Mouse (Mus musculus) stomach, embryonic 16.5 days (tissue): ENCODE measurements at regions not wholly inside any gene's neighbourhood (a gene's known extent, or its start where the extent isn't known, plus 50 kb on each side); places are given as distances from the start of the nearest gene placed in this dataset.
A peak's percentile ranks its signal among the peaks of the same experiment; 100 is the strongest.

ENCODE experiments used
- ATAC-seq: fragments of 200-750 bp; cut with Nextera tagmentation; 2 replicates; pipeline ENCODE4 v1.8.0; 2017; ENCODE audit warnings: moderate number of reproducible peaks, moderate TSS enrichment; ENCODE audit not compliant: insufficient read depth, low FRiP score
- H3K27ac ChIP-seq: fragments of 300-500 bp; sonication (generic); 2 replicates; pipeline ENCODE4 v1.5.1; 2014; ENCODE audit warnings: low read length
- H3K27me3 ChIP-seq: fragments of 300-500 bp; sonication (generic); 2 replicates; pipeline ENCODE4 v1.6.1; 2014; ENCODE audit warnings: low read length, control low read depth, mixed read lengths; ENCODE audit not compliant: control insufficient read depth, insufficient read depth
- H3K36me3 ChIP-seq: fragments of 300-500 bp; sonication (generic); 2 replicates; pipeline ENCODE4 v1.6.1; 2014; ENCODE audit warnings: low read length; ENCODE audit not compliant: control insufficient read depth, insufficient read depth
- H3K4me1 ChIP-seq: fragments of 300-500 bp; sonication (generic); 2 replicates; pipeline ENCODE4 v1.6.1; 2014; ENCODE audit warnings: low read length, control low read depth, mixed read lengths; ENCODE audit not compliant: control insufficient read depth, insufficient read depth
- H3K4me2 ChIP-seq: fragments of 300-500 bp; sonication (generic); 2 replicates; pipeline ENCODE4 v1.6.1; 2014; ENCODE audit warnings: low read depth, low read length, mixed read lengths
- H3K4me3 ChIP-seq: fragments of 300-500 bp; sonication (generic); replicated peaks from 2 replicates; pipeline ENCODE4 v1.5.1; 2014; ENCODE audit warnings: mild to moderate bottlenecking, low read length
- H3K9ac ChIP-seq: fragments of 300-500 bp; sonication (generic); 2 replicates; pipeline ENCODE4 v1.6.1; 2014; ENCODE audit warnings: low read length
- H3K9me3 ChIP-seq: fragments of 300-500 bp; sonication (generic); replicated peaks from 2 replicates; pipeline ENCODE4 v1.6.1; 2016; ENCODE audit warnings: low read length, control low read depth; ENCODE audit not compliant: control insufficient read depth
- WGBS: fragments of 180-500 bp; shearing (Covaris S2); extraction: QIAGEN DNeasy Blood & Tissue Kit; methylation state at CpG from one replicate; pipeline ENCODE4 v1.1.7; 2014; 5-methylcytosine and 5-hydroxymethylcytosine counted together

- WGBS = 59% methylated on average over 7 of the region's 7 CpGs
- ATAC-seq = no peak
- Histone ChIP-seq H3K27ac (no peak overlapping the region), H3K9ac (no peak overlapping the region), H3K4me1 (no peaks in the 10 kb centered on the region), H3K4me2 (no peak overlapping the region), H3K9me3 (no peaks in the 10 kb centered on the region), H3K36me3 (no peaks in the 10 kb centered on the region), H3K4me3 (no peak overlapping the region), H3K27me3 (no peaks in the 10 kb centered on the region)
Observed at GRCm38 (mm10) chr7:136026451-136026850, 310.3 kb upstream of the Mki67 start.

- Histone ChIP-seq H3K27ac (no peak overlapping the region), H3K27me3 (no peaks in the 10 kb centered on the region), H3K4me1 (no peaks in the 10 kb centered on the region), H3K4me2 (no peak overlapping the region), H3K9ac (no peak overlapping the region), H3K9me3 (no peaks in the 10 kb centered on the region), H3K36me3 (no peaks in the 10 kb centered on the region), H3K4me3 (no peak overlapping the region)
- ATAC-seq = no peak
- WGBS = 80% methylated on average over 6 of the region's 6 CpGs
Observed at GRCm38 (mm10) chr7:136032026-136032425, 315.9 kb upstream of the Mki67 start.

- Histone ChIP-seq H3K27ac (no peak overlapping the region), H3K4me2 (no peak overlapping the region), H3K36me3 (no peaks in the 10 kb centered on the region), H3K9ac (no peak overlapping the region), H3K9me3 (no peaks in the 10 kb centered on the region), H3K4me3 (no peak overlapping the region), H3K4me1 (no peaks in the 10 kb centered on the region), H3K27me3 (no peaks in the 10 kb centered on the region)
- ATAC-seq = no peak
- WGBS = 70% methylated on average over 5 of the region's 5 CpGs
Observed at GRCm38 (mm10) chr7:136033536-136033935, 317.4 kb upstream of the Mki67 start.

- Histone ChIP-seq H3K4me3 (no peak overlapping the region), H3K27ac (no peak overlapping the region), H3K9ac (no peak overlapping the region), H3K9me3 (no peaks in the 10 kb centered on the region), H3K27me3 (no peaks in the 10 kb centered on the region), H3K4me2 (no peak overlapping the region), H3K36me3 (no peaks in the 10 kb centered on the region), H3K4me1 (no peaks in the 10 kb centered on the region)
- WGBS = 57% methylated on average over 7 of the region's 7 CpGs
- no peak for ATAC-seq
Observed at GRCm38 (mm10) chr7:136035735-136036134, 319.6 kb upstream of the Mki67 start.

GRCm38 (mm10) chr7:136038072-136038471, 321.9 kb upstream of the Mki67 start:
- WGBS = 67% methylated on average over 5 of the region's 5 CpGs
- no peak overlapping the region for H3K4me2 ChIP-seq
- H3K4me1 ChIP-seq = no peaks in the 10 kb centered on the region
- ATAC-seq = no peak
- no peaks in the 10 kb centered on the region for H3K27me3 ChIP-seq
- H3K9ac ChIP-seq = no peak overlapping the region
- H3K9me3 ChIP-seq = no peaks in the 10 kb centered on the region
- no peaks in the 10 kb centered on the region for H3K36me3 ChIP-seq
- H3K27ac ChIP-seq = no peak overlapping the region
- no peak overlapping the region for H3K4me3 ChIP-seq

GRCm38 (mm10) chr7:136038906-136039305, 322.7 kb upstream of the Mki67 start:
- Histone ChIP-seq H3K36me3 (no peaks in the 10 kb centered on the region), H3K27me3 (no peaks in the 10 kb centered on the region), H3K4me2 (no peak overlapping the region), H3K27ac (no peak overlapping the region), H3K4me1 (no peaks in the 10 kb centered on the region), H3K4me3 (no peak overlapping the region), H3K9ac (no peak overlapping the region), H3K9me3 (no peaks in the 10 kb centered on the region)
- no peak for ATAC-seq
- WGBS = 23% methylated on average over 2 of the region's 2 CpGs

- H3K36me3 ChIP-seq = no peaks in the 10 kb centered on the region
- H3K9me3 ChIP-seq = no peaks in the 10 kb centered on the region
- H3K4me1 ChIP-seq = peaks cover 9% of the 10 kb centered on the region
- no peak overlapping the region for H3K9ac ChIP-seq
- no peak overlapping the region for H3K4me3 ChIP-seq
- H3K27me3 ChIP-seq = no peaks in the 10 kb centered on the region
- H3K27ac ChIP-seq = no peak overlapping the region
- no peak overlapping the region for H3K4me2 ChIP-seq
- 40% methylated on average over 4 of the region's 4 CpGs for WGBS
- no peak for ATAC-seq
Observed at GRCm38 (mm10) chr7:136041921-136042320, 325.8 kb upstream of the Mki67 start.

GRCm38 (mm10) chr7:136046645-136047363, 330.6 kb upstream of the Mki67 start:
- Histone ChIP-seq H3K9ac (0 out of 2 replicates have a peak overlapping the region, but pooled peaks have one; percentile 18), H3K27me3 (no peaks in the 10 kb centered on the region), H3K27ac (peak overlapping the region; percentile 78), H3K4me1 (peaks cover 17% of the 10 kb centered on the region), H3K4me3 (no peak overlapping the region), H3K4me2 (peak overlapping the region; percentile 4; the same call in 1 of the 2 replicates), H3K9me3 (no peaks in the 10 kb centered on the region), H3K36me3 (no peaks in the 10 kb centered on the region)
- peak; percentile 84 for ATAC-seq
- 26% methylated on average over 14 of the region's 14 CpGs for WGBS

- no peak overlapping the region for H3K9ac ChIP-seq
- H3K4me1 ChIP-seq = peaks cover 17% of the 10 kb centered on the region
- H3K9me3 ChIP-seq = no peaks in the 10 kb centered on the region
- WGBS = 43% methylated on average over 7 of the region's 7 CpGs
- H3K36me3 ChIP-seq = no peaks in the 10 kb centered on the region
- peak overlapping the region; percentile 78 for H3K27ac ChIP-seq
- H3K4me3 ChIP-seq = no peak overlapping the region
- ATAC-seq = peak; percentile 19; the same call in 1 of the 2 replicates
- no peak overlapping the region for H3K4me2 ChIP-seq
- H3K27me3 ChIP-seq = no peaks in the 10 kb centered on the region
Observed at GRCm38 (mm10) chr7:136047364-136047945, 331.3 kb upstream of the Mki67 start.
